Mouse (Mus musculus) bone marrow macrophage, adult 2 months (primary cell): ENCODE measurements around the gene Olfr1299. TPM values are rescaled to one million over a fixed set of nuclear protein-coding genes. Genes with fewer than 3 reads are reported as not detected.

Source experiments
- H3K27ac ChIP-seq: 2 replicates; pipeline ENCODE4 v1.5.1; 2012; ENCODE audit warnings: low read depth, low read length; ENCODE audit not compliant: insufficient read depth
- H3K4me1 ChIP-seq: 2 replicates; pipeline ENCODE4 v1.6.1; 2012; ENCODE audit warnings: low read length; ENCODE audit not compliant: control insufficient read depth, insufficient read depth
- H3K4me3 ChIP-seq: 2 replicates; pipeline ENCODE4 v1.5.1; 2012; ENCODE audit warnings: mild to moderate bottlenecking, low read length, moderate library complexity; ENCODE audit not compliant: insufficient read depth
- CTCF ChIP-seq: IDR thresholded peaks from 2 replicates; pipeline ENCODE4 v1.5.1; 2012; ENCODE audit warnings: low read depth, mild to moderate bottlenecking, low read length, moderate library complexity
- POLR2A ChIP-seq: IDR thresholded peaks from 2 replicates; pipeline ENCODE4 v1.6.1; 2012; ENCODE audit warnings: mild to moderate bottlenecking, low read depth, low read length, borderline replicate concordance
- polyA plus RNA-seq: library from polyadenylated mRNA; stranded (reverse); fragments of >200 nt; gene quantifications from 2 replicates; pipeline ENCODE4 v1.2.4, GENCODE M21; 2012; ENCODE audit not compliant: missing spikeins, insufficient read depth, insufficient read length

The Olfr1299 gene
- not detected in 2 replicates for polyA plus RNA-seq

DNA sequence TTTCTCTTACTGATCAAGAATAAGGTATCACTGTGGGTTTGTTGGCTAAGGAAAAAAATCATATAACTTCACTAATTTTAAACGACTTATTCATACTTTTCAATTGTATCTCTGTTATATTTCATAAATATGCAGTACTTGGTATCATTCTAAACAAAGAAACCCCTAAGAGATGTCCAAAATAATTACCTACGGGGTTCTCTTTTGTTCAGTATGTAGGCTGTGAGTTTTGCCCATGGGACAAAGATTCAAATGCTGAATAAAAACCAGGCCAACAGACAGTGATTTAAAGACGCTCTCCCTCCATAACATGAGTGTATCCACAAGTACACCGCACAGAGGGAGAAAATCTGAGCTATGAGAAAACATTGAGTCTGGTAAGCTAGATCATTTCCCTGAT is at the start of gene Olfr1299:
Gene Olfr1299 (plus strand): TSS at position 301 of the 400 bp plus-strand sequence.
- no peak within 1 kb of the TSS for H3K4me3 ChIP-seq
- no peaks in the 10 kb centered on the region for H3K4me1 ChIP-seq
- TF ChIP-seq CTCF (no peak), POLR2A (no peak)
- H3K27ac ChIP-seq = no peak within 1 kb of the TSS

DNA sequence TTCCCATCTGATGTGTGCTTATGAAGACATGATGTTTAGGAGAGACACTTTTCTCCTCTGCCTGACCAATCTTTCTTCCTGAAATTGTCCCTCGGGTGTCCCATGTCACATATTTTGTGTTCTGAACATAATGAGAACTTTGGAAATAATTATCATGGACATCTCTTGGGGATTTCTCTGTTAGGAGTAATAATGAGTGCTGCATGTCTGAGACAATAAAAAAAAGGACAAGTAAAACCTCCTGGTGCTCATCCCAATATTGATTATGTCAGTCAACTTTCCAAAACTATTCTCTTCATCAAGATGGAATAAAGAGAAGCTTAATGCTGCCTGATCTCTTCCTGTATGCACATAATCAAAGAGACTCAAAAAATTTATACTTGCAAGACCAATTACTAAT is 34.8 kb upstream of the Olfr1299 start, which contains the start of gene Olfr1297:
Gene Olfr1297 (minus strand): TSS at position 101 of the 400 bp plus-strand sequence.
- Histone ChIP-seq H3K27ac (no peak within 1 kb of the TSS), H3K4me3 (no peak within 1 kb of the TSS)

DNA sequence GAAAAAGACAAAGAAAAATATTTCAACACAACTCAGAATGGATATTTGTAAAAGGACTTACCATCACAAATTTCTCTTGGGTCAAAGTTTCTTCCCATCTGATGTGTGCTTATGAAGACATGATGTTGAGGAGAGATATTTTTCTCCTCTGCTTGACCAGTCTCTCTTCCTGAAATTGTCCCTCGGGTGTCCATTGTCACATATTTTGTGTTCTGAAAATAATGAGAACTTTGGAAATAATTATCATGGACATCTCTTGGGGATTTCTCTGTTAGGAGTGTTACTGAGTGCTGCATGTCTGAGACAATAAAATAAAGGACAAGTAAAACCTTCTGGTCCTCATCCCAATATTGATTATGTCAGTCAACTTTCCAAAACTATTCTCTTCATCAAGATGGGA is 12.1 kb upstream of the Olfr1299 start, which contains the start of gene Olfr1298:
Gene Olfr1298 (minus strand): TSS at position 101 of the 400 bp plus-strand sequence.
- Histone ChIP-seq H3K4me1 (no peaks in the 10 kb centered on the region), H3K4me3 (no peak within 1 kb of the TSS), H3K27ac (no peak within 1 kb of the TSS)
- TF ChIP-seq POLR2A (no peak), CTCF (no peak)

More for the DNA sequence above, 34.8 kb upstream of the Olfr1299 start, which contains the start of gene Olfr1297:
- no peaks in the 10 kb centered on the region for H3K4me1 ChIP-seq
- TF ChIP-seq POLR2A (no peak), CTCF (no peak)

Other genes with a start within 250 kb of the Olfr1299 start
- not detected in 2 replicates for gene Olfr1286, start 238.3 kb upstream of the Olfr1299 start, polyA plus RNA-seq
- gene Olfr1287, start 212.3 kb upstream of the Olfr1299 start, polyA plus RNA-seq = not detected in 2 replicates
- gene Olfr1288, start 187.3 kb upstream of the Olfr1299 start, polyA plus RNA-seq = not detected in 2 replicates
- not detected in 2 replicates for gene Olfr1289, start 180.6 kb upstream of the Olfr1299 start, polyA plus RNA-seq
- gene Olfr1290, start 167.6 kb upstream of the Olfr1299 start, polyA plus RNA-seq = not detected in 2 replicates
- gene Olfr1291-ps1, start 164.2 kb upstream of the Olfr1299 start, polyA plus RNA-seq = not detected in 2 replicates
- not detected in 2 replicates for gene Olfr1293-ps, start 136.2 kb upstream of the Olfr1299 start, polyA plus RNA-seq
- gene Olfr1294, start 121.1 kb upstream of the Olfr1299 start, polyA plus RNA-seq = not detected in 2 replicates
- not detected in 2 replicates for gene Olfr1295, start 91.7 kb upstream of the Olfr1299 start, polyA plus RNA-seq
- gene Olfr1297, start 34.9 kb upstream of the Olfr1299 start, polyA plus RNA-seq = 0.33 TPM in 1 of 2 replicates, not detected in the other
- not detected in 2 replicates for gene Olfr1298, start 12.2 kb upstream of the Olfr1299 start, polyA plus RNA-seq
- gene Olfr1301, start 89.6 kb downstream of the Olfr1299 start, polyA plus RNA-seq = not detected in 2 replicates
- not detected in 2 replicates for gene Olfr1302, start 116.0 kb downstream of the Olfr1299 start, polyA plus RNA-seq
- gene Olfr1303, start 158.9 kb downstream of the Olfr1299 start, polyA plus RNA-seq = not detected in 2 replicates
- gene Olfr1305, start 215.7 kb downstream of the Olfr1299 start, polyA plus RNA-seq = not detected in 2 replicates